Mouse (Mus musculus) colon, adult 2 months (tissue): ENCODE results near the gene Nudc. TPM values are rescaled to one million over a fixed set of nuclear protein-coding genes. Genes with fewer than 3 reads are reported as not detected.

ENCODE experiments used
- polyA plus RNA-seq: library from polyadenylated mRNA; depleted of rRNA; stranded (reverse); fragments of >200 nt; gene quantifications from 2 replicates; pipeline ENCODE4 v1.2.3, GENCODE M21; 2012; rRNA removed

Gene Nudc
- polyA plus RNA-seq, result 28.1 and 31.4 TPM in 2 replicates

GRCm38 (mm10) chr4:133545272-133546231, at the start of gene Nudc:
TSS of gene Nudc (minus strand) at chr4:133545996.

GRCm38 (mm10) chr4:133584059-133584951, 38.5 kb upstream of the Nudc start, which contains the start of gene Gpn2:
TSS of gene Gpn2 (plus strand) at chr4:133584362.

GRCm38 (mm10) chr4:133574070-133574842, 28.5 kb upstream of the Nudc start, which contains the start of gene Gpatch3:
TSS of gene Gpatch3 (plus strand) at chr4:133574745.

GRCm38 (mm10) chr4:133552768-133553447, 7.1 kb upstream of the Nudc start, which contains the start of gene Nr0b2:
TSS of gene Nr0b2 (plus strand) at chr4:133553376.

GRCm38 (mm10) chr4:133518601-133519368, 27.0 kb downstream of the Nudc start, which contains the start of gene Kdf1:
TSS of gene Kdf1 (plus strand) at chr4:133518963.

GRCm38 (mm10) chr4:133498160-133498724, 47.6 kb downstream of the Nudc start, which contains the start of gene Trnp1:
TSS of gene Trnp1 (minus strand) at chr4:133498550.

Other genes starting within 250 kb of the Nudc start
- gene Wdtc1, start 192.5 kb downstream of the Nudc start, polyA plus RNA-seq, result 71.1 and 77.4 TPM in 2 replicates
- gene Slc9a1, start 176.3 kb downstream of the Nudc start, polyA plus RNA-seq, result 56.8 and 75.4 TPM in 2 replicates
- 14.3 and 16.8 TPM in 2 replicates for gene Tent5b, start 65.9 kb downstream of the Nudc start, polyA plus RNA-seq
- gene Trnp1, start 47.4 kb downstream of the Nudc start, polyA plus RNA-seq, result 17.3 and 23.5 TPM in 2 replicates
- gene Kdf1, start 27.0 kb downstream of the Nudc start, polyA plus RNA-seq, result 47.7 and 68.9 TPM in 2 replicates
- gene Nr0b2, start 7.4 kb upstream of the Nudc start, polyA plus RNA-seq, result 0.13 and 1.7 TPM in 2 replicates
- gene Gpatch3, start 28.7 kb upstream of the Nudc start, polyA plus RNA-seq, result 4.9 and 6.5 TPM in 2 replicates
- gene Gpn2, start 38.4 kb upstream of the Nudc start, polyA plus RNA-seq, result 57.5 and 71.7 TPM in 2 replicates
- gene Sfn, start 56.2 kb upstream of the Nudc start, polyA plus RNA-seq, result 162 and 234 TPM in 2 replicates
- 49.5 and 50.4 TPM in 2 replicates for gene Zdhhc18, start 104.2 kb upstream of the Nudc start, polyA plus RNA-seq
- gene Pigv, start 126.7 kb upstream of the Nudc start, polyA plus RNA-seq, result 17.2 and 18.7 TPM in 2 replicates
- gene Arid1a, start 210.8 kb upstream of the Nudc start, polyA plus RNA-seq, result 52.8 TPM in 2 replicates